Mouse (Mus musculus): Measurements from ENCODE around the gene Hoxd4. TPM values are rescaled to one million over a fixed set of nuclear protein-coding genes. Genes with fewer than 3 reads are reported as not detected.

Hoxd4 gene
- polyA plus RNA-seq, 1 experiment from 2014 or later, result 0.29 TPM

- H3K27ac ChIP-seq, result no peak overlapping the region
- peaks cover 95% of the 10 kb centered on the region for H3K27me3 ChIP-seq
- H3K4me2 ChIP-seq, result peak overlapping the region; percentile 43
- H3K36me3 ChIP-seq, result no peaks in the 10 kb centered on the region
- ATAC-seq (ENCODE audit: insufficient number of reproducible peaks, low FRiP score, low TSS enrichment, low read depth), result no peak
- H3K9ac ChIP-seq, result no peak overlapping the region
- peaks cover 21% of the 10 kb centered on the region for H3K4me1 ChIP-seq
- no peaks in the 10 kb centered on the region for H3K9me3 ChIP-seq
- peak overlapping the region; percentile 33 for H3K4me3 ChIP-seq
- 17% methylated on average over 25 of the region's 25 CpGs for WGBS
Observed at GRCm38 (mm10) chr2:74727640-74728302, 16.0 kb downstream of the Hoxd4 start.

GRCm38 (mm10) chr2:74728303-74728680 lies 16.6 kb downstream of the Hoxd4 start:
- H3K9me3 ChIP-seq, result no peaks in the 10 kb centered on the region
- no peak overlapping the region for H3K27ac ChIP-seq
- H3K9ac ChIP-seq, result no peak overlapping the region
- no peak overlapping the region for H3K4me2 ChIP-seq
- 43% methylated on average over 13 of the region's 13 CpGs for WGBS
- no peak; the same call in 1 of the 2 replicates for ATAC-seq (ENCODE audit: insufficient number of reproducible peaks, low FRiP score, low TSS enrichment, low read depth)
- H3K27me3 ChIP-seq, result peaks cover 94% of the 10 kb centered on the region
- peaks cover 22% of the 10 kb centered on the region for H3K4me1 ChIP-seq
- no peak overlapping the region for H3K4me3 ChIP-seq
- H3K36me3 ChIP-seq, result no peaks in the 10 kb centered on the region

- no peak overlapping the region for H3K4me2 ChIP-seq
- ATAC-seq (ENCODE audit: insufficient number of reproducible peaks, low FRiP score, low TSS enrichment, low read depth), result no peak
- peaks cover 22% of the 10 kb centered on the region for H3K4me1 ChIP-seq
- peaks cover 94% of the 10 kb centered on the region for H3K27me3 ChIP-seq
- H3K9ac ChIP-seq, result no peak overlapping the region
- no peaks in the 10 kb centered on the region for H3K36me3 ChIP-seq
- no peaks in the 10 kb centered on the region for H3K9me3 ChIP-seq
- no peak overlapping the region for H3K27ac ChIP-seq
- 43% methylated on average over 8 of the region's 8 CpGs for WGBS
- H3K4me3 ChIP-seq, result no peak overlapping the region
Observed at GRCm38 (mm10) chr2:74730331-74730730, 18.6 kb downstream of the Hoxd4 start.

- no peaks in the 10 kb centered on the region for H3K9me3 ChIP-seq
- peaks cover 94% of the 10 kb centered on the region for H3K27me3 ChIP-seq
- H3K4me1 ChIP-seq, result peaks cover 29% of the 10 kb centered on the region
- no peak overlapping the region for H3K9ac ChIP-seq
- no peak for ATAC-seq (ENCODE audit: insufficient number of reproducible peaks, low FRiP score, low TSS enrichment, low read depth)
- H3K4me3 ChIP-seq, result no peak overlapping the region
- H3K27ac ChIP-seq, result no peak overlapping the region
- no peak overlapping the region for H3K4me2 ChIP-seq
- no peaks in the 10 kb centered on the region for H3K36me3 ChIP-seq
Observed at GRCm38 (mm10) chr2:74731055-74731454, 19.3 kb downstream of the Hoxd4 start.

- H3K27ac ChIP-seq, result no peak overlapping the region
- 28% methylated on average over 9 of the region's 9 CpGs for WGBS
- H3K36me3 ChIP-seq, result no peaks in the 10 kb centered on the region
- no peaks in the 10 kb centered on the region for H3K9me3 ChIP-seq
- peaks cover 34% of the 10 kb centered on the region for H3K4me1 ChIP-seq
- no peak overlapping the region for H3K9ac ChIP-seq
- no peak for ATAC-seq (ENCODE audit: insufficient number of reproducible peaks, low FRiP score, low TSS enrichment, low read depth)
- 0 out of 2 replicates have a peak overlapping the region, but pooled peaks have one; percentile 32 for H3K4me2 ChIP-seq
- peaks cover 94% of the 10 kb centered on the region for H3K27me3 ChIP-seq
- H3K4me3 ChIP-seq, result no peak overlapping the region
Observed at GRCm38 (mm10) chr2:74731799-74732512, 20.2 kb downstream of the Hoxd4 start.

GRCm38 (mm10) chr2:74732513-74733316 lies 21.0 kb downstream of the Hoxd4 start:
- Histone ChIP-seq H3K4me2 (peak overlapping the region; percentile 32), H3K27me3 (peaks cover 94% of the 10 kb centered on the region), H3K4me3 (peak overlapping the region; percentile 19), H3K4me1 (peaks cover 30% of the 10 kb centered on the region), H3K9ac (no peak overlapping the region), H3K36me3 (no peaks in the 10 kb centered on the region), H3K9me3 (no peaks in the 10 kb centered on the region), H3K27ac (no peak overlapping the region)
- WGBS, result 4% methylated on average over 52 of the region's 52 CpGs
- ATAC-seq (ENCODE audit: insufficient number of reproducible peaks, low FRiP score, low TSS enrichment, low read depth), result no peak

- Histone ChIP-seq H3K9ac (no peak overlapping the region), H3K4me3 (peak overlapping the region; percentile 19; the same call in 1 of the 2 replicates), H3K27me3 (peaks cover 94% of the 10 kb centered on the region), H3K9me3 (no peaks in the 10 kb centered on the region), H3K27ac (no peak overlapping the region), H3K36me3 (no peaks in the 10 kb centered on the region), H3K4me1 (peaks cover 31% of the 10 kb centered on the region), H3K4me2 (peak overlapping the region; percentile 32)
- 5% methylated on average over 13 of the region's 16 CpGs for WGBS
- ATAC-seq (ENCODE audit: insufficient number of reproducible peaks, low FRiP score, low TSS enrichment, low read depth), result no peak
Observed at GRCm38 (mm10) chr2:74733317-74733661, 21.6 kb downstream of the Hoxd4 start.

GRCm38 (mm10) chr2:74733765-74734164 lies 22.0 kb downstream of the Hoxd4 start:
- no peak overlapping the region; the same call in 1 of the 2 replicates for H3K4me2 ChIP-seq

GRCm38 (mm10) chr2:74734451-74734850 lies 22.7 kb downstream of the Hoxd4 start:
- Histone ChIP-seq H3K27me3 (peaks cover 94% of the 10 kb centered on the region), H3K27ac (no peak overlapping the region), H3K9ac (no peak overlapping the region), H3K4me3 (no peak overlapping the region), H3K9me3 (no peaks in the 10 kb centered on the region), H3K4me2 (no peak overlapping the region), H3K36me3 (no peaks in the 10 kb centered on the region), H3K4me1 (peaks cover 35% of the 10 kb centered on the region)
- ATAC-seq (ENCODE audit: insufficient number of reproducible peaks, low FRiP score, low TSS enrichment, low read depth), result no peak
- WGBS, result 15% methylated on average over 13 of the region's 13 CpGs

More at GRCm38 (mm10) chr2:74733765-74734164, 22.0 kb downstream of the Hoxd4 start:
- no peak for ATAC-seq (ENCODE audit: insufficient number of reproducible peaks, low FRiP score, low TSS enrichment, low read depth)
- Histone ChIP-seq H3K27me3 (peaks cover 94% of the 10 kb centered on the region), H3K4me1 (peaks cover 34% of the 10 kb centered on the region), H3K9me3 (no peaks in the 10 kb centered on the region), H3K36me3 (no peaks in the 10 kb centered on the region), H3K4me3 (no peak overlapping the region), H3K27ac (no peak overlapping the region), H3K9ac (no peak overlapping the region)
- 12% methylated on average over 6 of the region's 6 CpGs for WGBS

GRCm38 (mm10) chr2:74734996-74735811 lies 23.5 kb downstream of the Hoxd4 start:
- no peaks in the 10 kb centered on the region for H3K36me3 ChIP-seq
- no peak overlapping the region for H3K9ac ChIP-seq
- H3K9me3 ChIP-seq, result no peaks in the 10 kb centered on the region
- ATAC-seq (ENCODE audit: insufficient number of reproducible peaks, low FRiP score, low TSS enrichment, low read depth), result no peak
- peak overlapping the region; percentile 30 for H3K4me2 ChIP-seq
- 0 out of 2 replicates have a peak overlapping the region, but pooled peaks have one; percentile 13 for H3K4me3 ChIP-seq
- H3K27me3 ChIP-seq, result peaks cover 98% of the 10 kb centered on the region
- H3K4me1 ChIP-seq, result peaks cover 39% of the 10 kb centered on the region
- no peak overlapping the region for H3K27ac ChIP-seq
- 15% methylated on average over 27 of the region's 27 CpGs for WGBS

Measured in limb, embryonic 15.5 days (tissue).